Mouse (Mus musculus): Measurements from ENCODE around the gene Slc1a2. TPM values are rescaled to one million over a fixed set of nuclear protein-coding genes. Genes with fewer than 3 reads are reported as not detected.

The Slc1a2 gene
- polyA plus RNA-seq, 1 experiment: 685 TPM

DNA sequence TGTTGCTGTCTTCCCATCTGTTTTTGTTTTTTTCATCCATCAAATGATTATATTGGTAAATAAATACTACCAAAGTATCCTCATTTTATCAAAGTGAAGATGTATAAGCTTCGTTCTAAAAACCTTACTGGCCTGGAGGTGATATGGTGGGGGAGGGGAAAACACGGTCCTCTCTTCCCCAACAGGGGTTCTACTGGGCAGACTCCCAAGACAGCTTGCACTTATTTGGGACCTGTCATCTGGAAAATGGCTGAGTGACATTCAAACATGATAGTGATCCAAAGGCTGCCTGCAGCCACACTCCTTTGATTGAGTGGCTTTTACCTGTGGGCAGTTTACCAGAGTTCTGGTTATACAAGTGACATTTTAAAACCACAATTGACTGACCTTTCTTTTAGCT is 76.6 kb downstream of the Slc1a2 start:
- Histone ChIP-seq H3K4me3 (ENCODE audit: insufficient read depth, low read depth, low read length) (no peak overlapping the region), H3K4me1 (ENCODE audit: control insufficient read depth, insufficient read depth, low read length) (peaks cover 2% of the 10 kb centered on the region; the same call in 1 of the 2 replicates), H3K27ac (ENCODE audit: insufficient read depth, low read depth, low read length) (no peak overlapping the region)
- WGBS: 64% methylated on average over 2 of the region's 2 CpGs
- TF ChIP-seq CTCF (IDR thresholded peaks at IDR 0.05; ENCODE audit: insufficient read depth, low read depth, low read length) (no peak), POLR2A (IDR thresholded peaks at IDR 0.05; ENCODE audit: insufficient read depth, low read depth, low read length) (no peak)

DNA sequence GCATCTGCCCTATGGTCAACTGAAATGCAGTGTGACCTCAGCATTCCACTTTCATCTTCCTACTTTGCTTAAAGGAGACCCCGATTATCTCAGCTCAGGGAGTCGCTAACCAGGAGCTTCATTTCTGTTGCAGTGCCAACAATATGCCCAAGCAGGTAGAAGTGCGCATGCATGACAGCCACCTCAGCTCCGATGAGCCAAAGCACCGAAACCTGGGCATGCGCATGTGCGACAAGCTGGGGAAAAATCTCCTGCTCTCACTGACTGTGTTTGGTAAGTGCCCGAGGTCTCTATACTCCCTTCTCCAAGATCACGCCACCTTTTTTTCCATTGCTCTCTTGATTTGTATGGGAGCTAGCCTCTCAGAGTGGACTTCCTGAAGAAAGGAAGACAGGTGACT is 77.4 kb downstream of the Slc1a2 start:
- Histone ChIP-seq H3K4me3 (ENCODE audit: insufficient read depth, low read depth, low read length) (no peak overlapping the region), H3K27ac (ENCODE audit: insufficient read depth, low read depth, low read length) (no peak overlapping the region), H3K4me1 (ENCODE audit: control insufficient read depth, insufficient read depth, low read length) (peaks cover under 1% of the 10 kb centered on the region; the same call in 1 of the 2 replicates)
- TF ChIP-seq CTCF (IDR thresholded peaks at IDR 0.05; ENCODE audit: insufficient read depth, low read depth, low read length): no peak
- TF ChIP-seq POLR2A (IDR thresholded peaks at IDR 0.05; ENCODE audit: insufficient read depth, low read depth, low read length): no peak
- 97% methylated on average over 9 of the region's 9 CpGs for WGBS

DNA sequence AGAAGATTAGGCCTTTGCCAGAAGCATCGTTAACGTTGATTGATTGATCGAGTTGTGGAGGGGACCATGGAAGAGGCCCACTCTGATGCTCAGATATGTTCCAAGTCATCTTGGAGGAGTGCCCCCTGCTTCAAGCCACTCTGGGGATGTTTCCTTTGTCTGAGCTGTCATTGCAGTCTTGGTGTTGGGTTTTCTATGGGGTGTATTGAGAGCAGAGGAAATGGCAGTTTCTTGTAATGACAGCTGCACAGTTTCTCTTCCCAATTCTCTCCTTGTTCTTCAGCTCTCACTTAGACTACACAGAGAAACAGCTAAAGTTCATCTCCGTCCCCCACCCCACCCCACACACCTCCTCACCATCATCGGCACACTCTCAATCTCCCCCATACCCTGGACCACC is 78.0 kb downstream of the Slc1a2 start:
- WGBS: 90% methylated on average over 5 of the region's 5 CpGs
- no peak overlapping the region for H3K27ac ChIP-seq (ENCODE audit: insufficient read depth, low read depth, low read length)
- H3K4me1 ChIP-seq (ENCODE audit: control insufficient read depth, insufficient read depth, low read length): no peaks in the 10 kb centered on the region
- TF ChIP-seq POLR2A (IDR thresholded peaks at IDR 0.05; ENCODE audit: insufficient read depth, low read depth, low read length) (no peak), CTCF (IDR thresholded peaks at IDR 0.05; ENCODE audit: insufficient read depth, low read depth, low read length) (no peak)
- H3K4me3 ChIP-seq (ENCODE audit: insufficient read depth, low read depth, low read length): no peak overlapping the region

GRCm38 (mm10) chr2:102738852-102739251 is 80.4 kb downstream of the Slc1a2 start:
- no peak for TF ChIP-seq CTCF (IDR thresholded peaks at IDR 0.05; ENCODE audit: insufficient read depth, low read depth, low read length)
- no peak for TF ChIP-seq POLR2A (IDR thresholded peaks at IDR 0.05; ENCODE audit: insufficient read depth, low read depth, low read length)
- no peak overlapping the region for H3K4me3 ChIP-seq (ENCODE audit: insufficient read depth, low read depth, low read length)
- H3K27ac ChIP-seq (ENCODE audit: insufficient read depth, low read depth, low read length): no peak overlapping the region
- 88% methylated on average over 1 of the region's 1 CpGs for WGBS
- H3K4me1 ChIP-seq (ENCODE audit: control insufficient read depth, insufficient read depth, low read length): no peaks in the 10 kb centered on the region

DNA sequence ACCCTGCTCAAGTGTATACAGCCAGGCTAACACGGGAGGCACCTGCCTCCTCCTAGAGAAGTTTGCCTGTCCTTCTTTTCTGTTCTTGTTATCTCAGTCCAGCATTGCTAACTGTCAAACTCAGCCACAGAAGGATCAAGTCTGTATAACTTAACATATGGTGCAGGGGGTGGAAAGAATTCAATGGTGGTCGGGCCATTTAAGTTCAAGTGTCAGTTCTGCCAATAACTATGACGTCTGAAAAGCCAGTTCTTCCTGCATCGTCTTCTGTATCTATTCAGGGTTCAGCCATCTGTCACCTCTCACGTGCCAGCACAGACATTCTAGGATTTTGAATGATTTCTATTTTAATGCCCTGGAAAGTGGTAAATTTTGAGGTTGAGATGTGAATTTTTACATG is 84.2 kb downstream of the Slc1a2 start:
- Histone ChIP-seq H3K4me1 (ENCODE audit: control insufficient read depth, insufficient read depth, low read length) (peaks cover 4% of the 10 kb centered on the region), H3K4me3 (ENCODE audit: insufficient read depth, low read depth, low read length) (no peak overlapping the region), H3K27ac (ENCODE audit: insufficient read depth, low read depth, low read length) (no peak overlapping the region)
- 84% methylated on average over 5 of the region's 5 CpGs for WGBS
- TF ChIP-seq CTCF (IDR thresholded peaks at IDR 0.05; ENCODE audit: insufficient read depth, low read depth, low read length): no peak
- TF ChIP-seq POLR2A (IDR thresholded peaks at IDR 0.05; ENCODE audit: insufficient read depth, low read depth, low read length): no peak

GRCm38 (mm10) chr2:102743918-102744696 is 85.6 kb downstream of the Slc1a2 start:
- Histone ChIP-seq H3K4me3 (ENCODE audit: insufficient read depth, low read depth, low read length) (no peak overlapping the region), H3K27ac (ENCODE audit: insufficient read depth, low read depth, low read length) (no peak overlapping the region), H3K4me1 (ENCODE audit: control insufficient read depth, insufficient read depth, low read length) (peaks cover 4% of the 10 kb centered on the region)
- TF ChIP-seq CTCF (IDR thresholded peaks at IDR 0.05; ENCODE audit: insufficient read depth, low read depth, low read length): no peak
- no peak for TF ChIP-seq POLR2A (IDR thresholded peaks at IDR 0.05; ENCODE audit: insufficient read depth, low read depth, low read length)
- 67% methylated on average over 10 of the region's 10 CpGs for WGBS

- WGBS: 38% methylated on average over 7 of the region's 7 CpGs
- TF ChIP-seq CTCF (IDR thresholded peaks at IDR 0.05; ENCODE audit: insufficient read depth, low read depth, low read length) (no peak), POLR2A (IDR thresholded peaks at IDR 0.05; ENCODE audit: insufficient read depth, low read depth, low read length) (no peak)
- H3K4me1 ChIP-seq (ENCODE audit: control insufficient read depth, insufficient read depth, low read length): peaks cover 4% of the 10 kb centered on the region
- H3K27ac ChIP-seq (ENCODE audit: insufficient read depth, low read depth, low read length): no peak overlapping the region; the same call in 1 of the 2 replicates
- no peak overlapping the region for H3K4me3 ChIP-seq (ENCODE audit: insufficient read depth, low read depth, low read length)
These were observed 86.9 kb downstream of the Slc1a2 start for GRCm38 (mm10) chr2:102745259-102745906.

GRCm38 (mm10) chr2:102747758-102748157 is 89.3 kb downstream of the Slc1a2 start:
- TF ChIP-seq CTCF (IDR thresholded peaks at IDR 0.05; ENCODE audit: insufficient read depth, low read depth, low read length): no peak
- TF ChIP-seq POLR2A (IDR thresholded peaks at IDR 0.05; ENCODE audit: insufficient read depth, low read depth, low read length): no peak
- Histone ChIP-seq H3K27ac (ENCODE audit: insufficient read depth, low read depth, low read length) (no peak overlapping the region), H3K4me1 (ENCODE audit: control insufficient read depth, insufficient read depth, low read length) (peaks cover 4% of the 10 kb centered on the region), H3K4me3 (ENCODE audit: insufficient read depth, low read depth, low read length) (no peak overlapping the region)
- 83% methylated on average over 3 of the region's 3 CpGs for WGBS

DNA sequence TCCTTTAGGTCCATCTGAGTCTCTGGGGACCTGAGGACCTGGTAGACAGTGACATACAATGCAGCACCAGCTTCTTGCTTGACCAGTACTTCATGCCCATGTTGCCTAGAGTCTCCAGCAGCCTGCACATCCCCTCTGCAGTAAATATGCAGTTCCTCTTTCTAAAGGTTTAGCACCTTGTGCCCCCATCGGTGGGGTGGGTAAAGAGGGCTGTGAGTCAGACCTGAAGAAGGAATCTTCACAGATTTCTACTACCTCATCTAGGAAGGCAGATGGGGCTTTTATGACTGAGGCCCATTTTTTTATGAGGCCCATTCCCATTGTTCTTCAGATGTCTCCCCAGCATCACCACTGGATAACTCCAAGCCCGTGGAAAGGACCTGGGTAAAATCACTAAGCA is 91.5 kb downstream of the Slc1a2 start:
- Histone ChIP-seq H3K4me3 (ENCODE audit: insufficient read depth, low read depth, low read length) (no peak overlapping the region), H3K27ac (ENCODE audit: insufficient read depth, low read depth, low read length) (no peak overlapping the region), H3K4me1 (ENCODE audit: control insufficient read depth, insufficient read depth, low read length) (peaks cover 4% of the 10 kb centered on the region)
- 86% methylated on average over 2 of the region's 2 CpGs for WGBS
- TF ChIP-seq CTCF (IDR thresholded peaks at IDR 0.05; ENCODE audit: insufficient read depth, low read depth, low read length) (no peak), POLR2A (IDR thresholded peaks at IDR 0.05; ENCODE audit: insufficient read depth, low read depth, low read length) (no peak)

All from olfactory bulb, adult 2 months (tissue).